Mouse (Mus musculus) large intestine, adult 2 months (tissue): ENCODE measurements around the gene Prss50. TPM values are rescaled to one million over a fixed set of nuclear protein-coding genes. Genes with fewer than 3 reads are reported as not detected.

Experiments
- DNase-seq: peaks from one replicate; pipeline ENCODE4 v3.0.0-alpha.2; 2012; ENCODE audit warnings: low read depth, low spot score
- WGBS: fragments of 180-500 bp; shearing (Covaris S2); methylation state at CpG from one replicate; pipeline ENCODE4 v1.1.7; 2018; 5-methylcytosine and 5-hydroxymethylcytosine counted together
- polyA plus RNA-seq: library from polyadenylated mRNA; depleted of rRNA; stranded (reverse); fragments of >200 nt; gene quantifications from 2 replicates; pipeline ENCODE4 v1.2.3, GENCODE M21; 2012

Gene Prss50
- polyA plus RNA-seq, 1 experiment, result not detected

- WGBS, result 27% methylated on average over 40 of the region's 40 CpGs
- DNase-seq, result no peak
Measured at GRCm38 (mm10) chr9:110873681-110874659, 16.2 kb downstream of the Prss50 start.

GRCm38 (mm10) chr9:110874660-110875191 lies 17.0 kb downstream of the Prss50 start:
- 59% methylated on average over 3 of the region's 3 CpGs for WGBS
- DNase-seq, result no peak

- 10% methylated on average over 5 of the region's 6 CpGs for whole genome bisulfite sequencing
- DNase-seq, result no peak
Measured at GRCm38 (mm10) chr9:110875288-110875695, 17.5 kb downstream of the Prss50 start.

- no peak for DNase-seq
- WGBS, result 47% methylated on average over 1 of the region's 1 CpGs
Measured at GRCm38 (mm10) chr9:110877353-110877752, 19.6 kb downstream of the Prss50 start.

GRCm38 (mm10) chr9:110877888-110878287 lies 20.1 kb downstream of the Prss50 start:
- WGBS, result 63% methylated on average over 5 of the region's 5 CpGs
- no peak for DNase-seq

- DNase-seq, result no peak
- WGBS, result 15% methylated on average over 12 of the region's 12 CpGs
Measured at GRCm38 (mm10) chr9:110879191-110879920, 21.6 kb downstream of the Prss50 start, which contains the start of gene Als2cl. Gene Als2cl (plus strand): TSS chr9:110879870.

- DNase-seq, result no peak
- WGBS, result under 1% methylated on average over 57 of the region's 57 CpGs
Measured at GRCm38 (mm10) chr9:110879998-110880561, 22.3 kb downstream of the Prss50 start, which contains the start of gene Tmie. Gene Tmie (minus strand): TSS chr9:110880113.

GRCm38 (mm10) chr9:110880772-110881171 lies 23.0 kb downstream of the Prss50 start:
- 27% methylated on average over 4 of the region's 4 CpGs for WGBS
- DNase-seq, result no peak

- no peak for DNase-seq
- WGBS, result 59% methylated on average over 7 of the region's 7 CpGs
Measured at GRCm38 (mm10) chr9:110881953-110882352, 24.2 kb downstream of the Prss50 start.

GRCm38 (mm10) chr9:110887388-110888303 lies 29.9 kb downstream of the Prss50 start:
- DNase-seq, result no peak
- WGBS, result 69% methylated on average over 9 of the region's 9 CpGs

GRCm38 (mm10) chr9:110888935-110889334 lies 31.2 kb downstream of the Prss50 start:
- 94% methylated on average over 14 of the region's 14 CpGs for WGBS
- DNase-seq, result no peak

- no peak for DNase-seq
- WGBS, result 16% methylated on average over 21 of the region's 21 CpGs
Measured at GRCm38 (mm10) chr9:110890026-110890783, 32.4 kb downstream of the Prss50 start.

- DNase-seq, result no peak
- 82% methylated on average over 12 of the region's 12 CpGs for WGBS
Measured at GRCm38 (mm10) chr9:110891077-110891828, 33.5 kb downstream of the Prss50 start.

GRCm38 (mm10) chr9:110892552-110892951 lies 34.8 kb downstream of the Prss50 start:
- DNase-seq, result no peak
- 89% methylated on average over 3 of the region's 3 CpGs for WGBS

- WGBS, result 86% methylated on average over 10 of the region's 10 CpGs
- no peak for DNase-seq
Measured at GRCm38 (mm10) chr9:110893429-110893828, 35.7 kb downstream of the Prss50 start.

- 61% methylated on average over 5 of the region's 5 CpGs for WGBS
- DNase-seq, result no peak
Measured at GRCm38 (mm10) chr9:110895507-110895906, 37.7 kb downstream of the Prss50 start.

GRCm38 (mm10) chr9:110895994-110896393 lies 38.2 kb downstream of the Prss50 start:
- DNase-seq, result no peak
- WGBS, result 56% methylated on average over 7 of the region's 7 CpGs
